Mouse (Mus musculus) CH12F3 (cell line): ENCODE results near the gene Gm20388.

ENCODE experiments used
- in situ Hi-C: fragments of 300-500 bp; cut with MboI; formaldehyde crosslinking; loops from 2 replicates; pipeline ENCODE4 v1.14.3; 2020; ENCODE audit warnings: low sequenced_read_pairs

Gene Gm20388

GRCm38 (mm10) chr8:122332753-122333506 lies 2422.3 kb downstream of the Gm20388 start:
- in situ Hi-C loops, result loop anchor here (5.0 kb wide), 1 partner anchor 56 kb away; no protein-coding TSS in a partner anchor

DNA sequence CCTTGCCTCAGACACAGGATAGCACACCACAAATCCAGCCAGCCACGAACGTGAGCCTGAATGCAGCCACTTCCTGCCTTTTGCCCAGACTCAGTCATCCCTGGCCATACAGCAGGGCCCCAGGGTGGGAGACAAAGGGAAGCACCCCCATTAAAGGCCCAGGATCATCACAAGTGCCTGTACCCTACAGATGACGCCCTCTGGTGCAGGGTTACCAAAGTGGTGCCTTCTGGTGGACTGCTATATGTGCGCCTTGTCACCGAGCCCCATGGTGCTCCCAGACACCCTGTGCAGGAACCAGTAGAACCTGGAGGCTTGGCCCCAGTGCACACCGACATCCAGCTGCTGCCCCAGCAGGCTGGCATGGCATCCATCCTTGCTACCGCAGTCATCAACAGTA lies 2422.9 kb downstream of the Gm20388 start:
- in situ Hi-C loops, result loop anchor here (5.0 kb wide), 1 partner anchor 56 kb away; no protein-coding TSS in a partner anchor

GRCm38 (mm10) chr8:122334791-122335490 lies 2424.3 kb downstream of the Gm20388 start:
- in situ Hi-C loops, result loop anchor here (5.0 kb wide), 1 partner anchor 58 kb away; no protein-coding TSS in a partner anchor

- in situ Hi-C loops, result no loop called here
These were observed 2425.1 kb downstream of the Gm20388 start for GRCm38 (mm10) chr8:122335638-122336250.

- in situ Hi-C loops, result no loop called here
These were observed 2425.7 kb downstream of the Gm20388 start for GRCm38 (mm10) chr8:122336251-122336910.

DNA sequence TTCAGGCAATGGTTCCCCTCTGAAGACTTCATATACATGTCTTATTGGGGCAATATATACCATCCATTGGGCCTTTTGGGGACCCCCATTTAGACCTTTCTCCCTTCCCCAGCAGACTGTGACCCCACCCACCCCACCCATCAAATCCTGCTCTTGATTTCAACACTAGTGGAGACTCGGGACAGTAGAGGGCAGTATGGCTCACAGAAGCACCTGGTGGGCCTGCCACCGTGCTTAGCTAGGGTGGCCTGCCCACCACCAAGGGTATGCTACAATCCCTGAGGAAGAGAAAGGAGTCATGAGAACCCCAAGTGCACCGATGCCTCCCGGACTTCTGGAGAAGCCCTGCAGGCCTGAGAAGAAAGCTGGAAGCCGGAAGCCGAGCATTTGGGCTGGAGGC lies 2428.2 kb downstream of the Gm20388 start:
- in situ Hi-C loops, result no loop called here

GRCm38 (mm10) chr8:122340761-122341160 lies 2430.1 kb downstream of the Gm20388 start:
- in situ Hi-C loops, result no loop called here

GRCm38 (mm10) chr8:122341790-122342189 lies 2431.1 kb downstream of the Gm20388 start:
- in situ Hi-C loops, result no loop called here

DNA sequence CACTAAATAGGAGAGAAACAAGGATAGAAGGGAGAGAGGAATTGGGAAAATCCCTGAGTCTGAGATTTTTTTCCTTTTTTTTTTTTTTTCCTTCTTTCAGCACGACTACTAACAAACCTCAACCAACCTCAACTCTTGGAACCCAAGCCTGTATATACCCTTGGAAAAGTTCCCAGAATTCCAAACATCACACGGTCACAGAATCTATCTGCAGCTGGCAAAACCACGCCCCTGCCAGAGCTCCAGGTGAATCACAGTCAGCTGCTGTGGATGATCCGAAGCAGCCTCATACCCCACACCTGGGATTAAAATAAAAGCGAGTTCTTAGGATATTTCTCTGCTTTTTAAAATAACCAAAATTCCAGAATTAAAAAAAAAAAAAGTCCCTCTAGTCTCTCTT lies 2431.7 kb downstream of the Gm20388 start:
- in situ Hi-C loops, result no loop called here

DNA sequence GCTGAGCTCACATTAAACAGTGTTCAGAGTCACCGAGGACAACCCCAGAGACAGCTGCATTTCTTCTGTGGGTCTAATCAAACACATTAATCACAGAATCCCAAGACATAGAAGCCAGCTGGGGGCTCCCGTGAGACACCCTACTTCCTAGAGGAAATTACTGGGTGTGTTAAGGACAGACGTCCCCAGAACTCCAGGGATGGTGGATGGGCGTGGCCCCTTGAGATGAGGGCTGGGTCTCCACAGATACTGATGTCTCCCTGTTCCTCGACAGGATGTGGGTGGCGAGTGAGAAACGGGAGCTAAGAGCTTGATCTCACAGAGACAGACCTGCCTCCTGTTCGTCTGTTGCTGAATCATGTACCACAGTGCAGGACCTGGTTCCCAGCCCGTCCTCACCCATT lies 2432.2 kb downstream of the Gm20388 start:
- in situ Hi-C loops, result no loop called here

DNA sequence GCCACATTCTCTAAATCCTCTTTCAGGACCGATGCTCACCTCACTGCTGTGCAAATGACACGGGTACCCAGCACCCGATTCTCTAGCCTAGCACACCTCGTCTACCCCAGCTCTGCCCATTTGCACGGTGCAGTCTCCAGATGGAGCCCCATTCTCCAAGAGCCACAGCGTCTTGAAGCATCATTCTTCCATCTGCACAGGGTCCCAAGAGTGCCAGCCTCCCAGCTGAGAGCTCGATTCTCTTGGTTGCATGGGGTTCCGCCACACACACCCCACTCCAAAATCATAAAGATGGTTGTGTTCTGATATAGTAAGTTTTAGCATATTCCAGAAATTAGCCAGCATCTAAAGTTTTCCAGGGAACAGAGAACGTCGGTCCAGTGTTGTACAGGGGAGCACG lies 2432.7 kb downstream of the Gm20388 start:
- in situ Hi-C loops, result no loop called here

DNA sequence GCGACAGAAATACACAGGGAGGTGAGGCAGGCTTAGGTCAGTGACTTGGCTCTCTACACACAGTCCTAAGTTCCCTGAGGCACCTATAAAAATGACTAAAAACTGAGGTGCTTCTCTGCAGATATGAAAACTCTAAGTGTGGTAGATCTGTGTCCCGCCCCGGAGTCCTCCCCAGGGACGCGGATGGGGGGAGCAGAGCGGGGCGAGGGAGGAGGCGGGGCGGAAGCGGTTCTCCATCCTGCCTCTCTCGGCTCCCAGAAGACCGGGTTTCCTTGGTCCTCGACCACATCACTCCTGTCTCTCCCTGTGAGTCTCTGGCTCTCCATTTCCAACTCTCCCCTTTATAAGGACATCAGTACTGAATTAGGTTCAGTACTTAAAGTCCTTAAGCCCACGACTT lies 2433.1 kb downstream of the Gm20388 start:
- in situ Hi-C loops, result no loop called here

DNA sequence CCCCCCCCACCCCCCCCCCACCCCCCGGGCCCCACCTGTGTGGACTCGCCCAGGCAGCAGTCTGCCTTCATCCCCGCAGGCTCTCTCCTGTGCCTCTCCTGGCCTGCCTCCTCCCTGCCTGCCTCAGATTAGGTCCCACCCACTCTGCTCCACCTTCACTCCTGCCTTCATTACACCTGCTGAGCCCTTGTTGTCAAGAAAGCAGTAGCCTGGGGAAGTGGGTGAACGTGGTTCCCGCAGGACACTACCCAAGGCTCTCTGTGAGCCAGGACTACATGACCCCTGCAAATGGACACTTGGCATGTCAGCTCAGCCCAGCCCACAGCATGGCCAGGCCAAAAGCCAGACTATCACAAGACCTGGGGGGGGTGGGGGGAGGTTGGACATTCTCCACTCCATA lies 2433.6 kb downstream of the Gm20388 start:
- in situ Hi-C loops, result no loop called here

- in situ Hi-C loops, result no loop called here
These were observed 2434.8 kb downstream of the Gm20388 start for GRCm38 (mm10) chr8:122345181-122346095.

DNA sequence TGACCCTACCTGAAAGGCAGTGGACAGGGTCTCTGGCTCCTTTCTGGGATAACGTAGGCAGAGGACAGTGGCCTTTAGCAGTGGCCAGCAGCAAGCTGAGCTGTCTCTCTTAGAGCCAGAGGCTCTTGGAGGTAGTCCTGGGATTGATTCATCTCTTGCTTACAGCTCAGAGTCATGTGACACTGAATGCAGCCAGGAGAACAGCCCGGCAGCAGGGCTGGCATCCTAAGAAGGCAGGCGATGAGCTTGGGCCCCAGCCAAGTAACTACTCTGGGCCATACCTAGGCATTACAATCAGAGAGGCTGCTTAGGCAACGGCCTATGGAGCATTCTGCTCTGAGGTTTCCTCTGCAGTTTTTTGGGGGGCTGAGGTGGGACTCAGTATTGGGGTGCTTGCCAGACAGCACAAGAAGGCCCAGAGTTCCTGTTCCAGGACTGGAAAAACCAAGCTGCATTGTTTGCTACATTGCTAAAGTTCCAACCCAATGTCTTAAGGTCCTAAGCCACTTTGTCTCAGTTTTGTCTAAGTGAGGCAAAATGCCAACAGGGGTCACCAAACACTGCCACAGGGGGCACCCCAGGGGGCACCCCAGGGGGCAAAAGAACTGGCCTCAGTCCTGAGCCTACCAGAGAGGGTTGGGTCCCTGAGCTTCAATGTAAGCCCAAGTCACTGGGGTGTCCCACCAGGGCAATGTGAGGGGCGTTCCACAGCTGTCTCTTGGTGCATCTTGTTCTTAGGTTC lies 2437.3 kb downstream of the Gm20388 start:
- in situ Hi-C loops, result no loop called here

DNA sequence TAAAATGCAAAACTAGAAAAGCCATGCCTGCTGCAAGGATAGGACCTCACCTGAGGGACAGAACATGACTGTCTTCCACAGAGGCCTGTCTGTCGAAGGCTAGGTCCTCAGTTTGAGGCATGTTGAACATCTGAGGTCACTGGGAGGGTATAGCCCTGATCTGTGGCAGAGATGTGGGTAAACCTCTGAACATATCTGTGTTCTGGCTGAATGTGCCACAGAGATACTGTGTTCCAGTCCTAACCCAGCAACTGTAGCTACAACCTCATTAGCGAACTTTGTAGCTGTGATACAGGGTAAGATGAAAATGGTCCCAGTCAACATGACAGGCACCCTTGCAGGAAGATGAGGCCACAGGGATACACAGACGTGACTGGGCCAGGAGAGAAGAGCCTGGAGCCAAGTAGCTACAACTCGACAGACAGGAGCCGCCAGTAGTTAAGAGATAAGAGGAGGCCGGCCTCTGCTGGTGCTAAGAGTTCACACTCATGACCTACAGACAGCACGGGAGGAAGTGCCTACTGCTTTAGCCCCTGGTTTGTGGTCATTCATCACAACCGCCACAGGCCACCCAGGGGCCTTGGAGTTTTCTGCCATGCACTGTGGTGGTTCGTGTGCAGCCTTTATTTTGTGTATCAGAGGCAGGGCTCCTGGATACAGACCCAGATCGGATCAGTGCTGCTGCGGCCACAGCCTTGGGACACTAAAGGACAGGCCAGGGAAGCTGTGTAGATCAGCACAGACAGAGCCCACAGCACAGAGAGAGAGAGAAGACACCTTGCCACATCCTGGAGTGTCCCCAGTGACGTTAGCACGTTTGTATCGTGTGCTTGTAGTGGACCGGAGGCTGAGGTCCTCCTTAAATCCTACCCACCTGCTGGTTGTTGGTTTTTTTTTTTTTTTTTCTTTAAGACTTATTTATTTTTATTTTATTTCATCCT lies 2439.0 kb downstream of the Gm20388 start:
- in situ Hi-C loops, result no loop called here

GRCm38 (mm10) chr8:122350309-122351089 lies 2439.9 kb downstream of the Gm20388 start:
- in situ Hi-C loops, result no loop called here

DNA sequence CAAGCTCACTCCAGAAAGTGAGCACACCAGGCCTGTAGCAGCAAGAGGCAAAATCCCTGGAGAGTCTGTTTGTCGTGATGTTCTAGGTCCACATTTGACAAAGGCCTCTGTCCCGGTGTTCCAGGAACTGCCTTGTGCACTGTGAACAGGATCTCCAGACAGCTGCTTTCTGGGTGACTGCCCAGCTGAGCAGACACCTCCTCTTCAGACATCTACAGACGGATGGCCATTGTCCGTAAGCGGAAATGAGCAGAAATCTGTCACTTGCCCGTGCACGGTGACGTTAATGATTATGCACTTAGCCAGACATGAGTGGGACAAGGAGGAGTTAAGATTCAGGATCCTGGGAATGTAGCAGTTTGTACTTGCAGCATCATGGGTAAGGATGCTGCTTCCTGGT lies 2443.5 kb downstream of the Gm20388 start:
- in situ Hi-C loops, result no loop called here
